Mouse (Mus musculus): ENCODE results near the gene Mob3a. TPM values are rescaled to one million over a fixed set of nuclear protein-coding genes. Genes with fewer than 3 reads are reported as not detected.

Gene Mob3a
- 54.4 and 54.7 TPM in 2 replicates for polyA plus RNA-seq (2016; fragmentation: Nextera tagmentation; extraction: Ambion mirVana)

DNA sequence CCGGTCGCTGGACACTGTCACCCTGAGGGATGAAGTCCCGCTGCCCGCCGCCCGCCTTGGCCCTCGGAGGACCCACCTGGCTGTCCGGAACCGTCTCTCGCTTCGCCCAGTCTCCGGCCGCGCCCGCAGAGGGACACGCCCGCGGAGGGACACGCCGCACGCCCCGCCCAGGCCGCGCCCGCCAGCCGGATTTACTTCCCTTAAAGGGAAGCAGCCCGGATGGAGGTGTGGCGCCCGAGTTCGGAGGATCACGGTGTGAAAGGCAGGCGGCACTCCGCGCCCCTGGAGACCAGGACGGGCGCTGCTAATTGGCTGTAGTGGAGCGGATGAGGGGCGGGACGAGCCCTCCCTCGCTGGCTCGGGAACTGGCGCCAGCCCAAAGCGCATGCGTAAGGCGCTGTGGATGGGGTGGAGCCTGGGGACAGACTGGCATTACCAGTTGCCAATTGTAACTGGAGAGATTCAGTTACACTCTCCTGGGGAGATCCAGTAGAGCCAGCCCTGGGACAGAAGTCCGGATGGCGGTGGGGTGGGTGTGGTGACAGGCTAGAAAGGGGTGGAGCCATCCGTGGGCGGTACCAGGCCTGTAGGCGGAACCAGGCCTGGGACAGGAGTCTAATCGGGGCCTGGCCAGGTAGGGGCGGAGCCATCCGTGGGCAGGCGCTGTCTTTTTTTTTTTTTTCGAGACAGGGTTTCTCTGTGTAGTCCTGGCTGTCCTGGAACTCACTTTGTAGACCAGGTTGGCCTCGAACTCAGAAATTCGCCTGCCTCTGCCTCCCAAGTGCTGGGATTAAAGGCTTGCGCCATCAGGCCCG lies at the start of gene Mob3a, which contains the start of gene Izumo4:
Gene Mob3a (minus strand): TSS at position 257 of the 815 bp plus-strand sequence.
Gene Izumo4 (plus strand): TSS at position 464 of the 815 bp plus-strand sequence.
- peak; percentile 100 for DNase-seq (ENCODE audit: low spot score)
- Histone ChIP-seq H3K27ac (replicated peaks) (peak within 1 kb of the TSS; percentile 89), H3K4me1 (peaks cover 45% of the 10 kb centered on the region), H3K27me3 (replicated peaks; ENCODE audit: low read depth, poor library complexity, severe bottlenecking) (no peaks in the 10 kb centered on the region), H3K36me3 (replicated peaks) (peaks cover 36% of the 10 kb centered on the region), H3K9me3 (no peaks in the 10 kb centered on the region), H3K4me3 (peak within 1 kb of the TSS; percentile 76)
- WGBS = under 1% methylated on average over 59 of the region's 59 CpGs

GRCm38 (mm10) chr10:80751188-80751832 lies 49.5 kb upstream of the Mob3a start:
- 14% methylated on average over 16 of the region's 16 CpGs for WGBS
- no peak for DNase-seq (ENCODE audit: low spot score)
- H3K4me3 ChIP-seq = peak overlapping the region; percentile 48

GRCm38 (mm10) chr10:80748609-80749008 lies 46.8 kb upstream of the Mob3a start:
- 9% methylated on average over 6 of the region's 6 CpGs for WGBS
- H3K4me3 ChIP-seq = no peak overlapping the region
- DNase-seq (ENCODE audit: low spot score) = peak; percentile 77
- peaks cover 26% of the 10 kb centered on the region for H3K4me1 ChIP-seq
- no peaks in the 10 kb centered on the region for H3K9me3 ChIP-seq
- H3K27me3 ChIP-seq (replicated peaks; ENCODE audit: low read depth, poor library complexity, severe bottlenecking) = no peaks in the 10 kb centered on the region
- H3K36me3 ChIP-seq (replicated peaks) = no peaks in the 10 kb centered on the region
- no peak overlapping the region for H3K27ac ChIP-seq (replicated peaks)

More at GRCm38 (mm10) chr10:80751188-80751832, 49.5 kb upstream of the Mob3a start:
- Histone ChIP-seq H3K9me3 (no peaks in the 10 kb centered on the region), H3K4me1 (peaks cover 35% of the 10 kb centered on the region), H3K36me3 (replicated peaks) (no peaks in the 10 kb centered on the region), H3K27ac (replicated peaks) (no peak overlapping the region; the same call in 1 of the 2 replicates), H3K27me3 (replicated peaks; ENCODE audit: low read depth, poor library complexity, severe bottlenecking) (no peaks in the 10 kb centered on the region)

- peaks cover 29% of the 10 kb centered on the region for H3K4me1 ChIP-seq
- no peaks in the 10 kb centered on the region for H3K36me3 ChIP-seq (replicated peaks)
- DNase-seq (ENCODE audit: low spot score) = peak; percentile 82
- no peaks in the 10 kb centered on the region for H3K9me3 ChIP-seq
- H3K27me3 ChIP-seq (replicated peaks; ENCODE audit: low read depth, poor library complexity, severe bottlenecking) = no peaks in the 10 kb centered on the region
- no peak overlapping the region for H3K27ac ChIP-seq (replicated peaks)
- 15% methylated on average over 3 of the region's 3 CpGs for WGBS
- no peak overlapping the region for H3K4me3 ChIP-seq
Measured at GRCm38 (mm10) chr10:80747410-80747809, 45.6 kb upstream of the Mob3a start.

- Histone ChIP-seq H3K27me3 (replicated peaks; ENCODE audit: low read depth, poor library complexity, severe bottlenecking) (no peaks in the 10 kb centered on the region), H3K4me3 (no peak overlapping the region), H3K4me1 (peaks cover 36% of the 10 kb centered on the region), H3K9me3 (no peaks in the 10 kb centered on the region), H3K27ac (replicated peaks) (no peak overlapping the region), H3K36me3 (replicated peaks) (peaks cover 13% of the 10 kb centered on the region; the same call in 1 of the 2 replicates)
- 40% methylated on average over 5 of the region's 5 CpGs for WGBS
- peak; percentile 19 for DNase-seq (ENCODE audit: low spot score)
Measured at GRCm38 (mm10) chr10:80744262-80744661, 42.5 kb upstream of the Mob3a start.

DNA sequence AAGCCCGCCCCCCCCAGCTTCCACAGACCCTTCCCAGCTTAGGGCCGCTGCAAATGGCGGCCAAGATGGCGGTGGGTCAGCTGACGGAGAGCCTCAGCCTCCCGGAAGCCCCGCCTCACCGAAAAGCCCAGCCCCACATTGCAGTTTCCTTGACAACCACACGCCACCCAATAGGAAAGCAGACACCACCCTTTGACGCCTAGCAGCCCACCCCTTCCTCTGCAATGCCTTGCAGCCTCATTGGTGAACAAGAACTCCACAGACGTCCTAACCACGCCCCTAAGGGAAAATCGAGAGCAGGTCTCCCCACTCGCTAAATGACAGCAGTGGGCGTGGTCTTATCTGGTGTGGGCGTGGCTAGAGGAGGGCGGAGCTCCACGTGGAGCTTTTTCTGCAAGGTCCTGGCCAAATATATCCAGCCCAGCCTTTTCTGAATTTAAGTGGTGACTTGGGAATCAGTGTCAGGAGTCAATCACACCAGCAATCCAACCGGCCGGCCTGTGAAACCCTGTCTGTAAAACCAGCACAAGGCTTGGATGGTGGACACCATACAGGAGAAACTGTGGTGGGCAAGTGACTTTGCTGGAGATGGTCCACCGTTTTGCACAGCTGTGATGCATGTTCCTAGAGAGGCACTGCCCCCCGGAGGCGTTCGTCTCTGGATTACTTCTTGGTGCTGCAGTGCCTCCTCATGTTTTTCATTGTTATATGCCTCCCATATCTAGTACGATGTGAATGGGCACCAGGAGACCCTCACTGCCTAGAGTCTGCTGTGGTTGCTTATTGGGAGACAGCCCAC lies 40.6 kb upstream of the Mob3a start, which contains the start of gene Ap3d1:
Gene Ap3d1 (minus strand): TSS at position 85 of the 799 bp plus-strand sequence.
- Histone ChIP-seq H3K4me1 (peaks cover 32% of the 10 kb centered on the region), H3K27me3 (replicated peaks; ENCODE audit: low read depth, poor library complexity, severe bottlenecking) (no peaks in the 10 kb centered on the region), H3K27ac (replicated peaks) (peak within 1 kb of the TSS; percentile 92), H3K9me3 (no peaks in the 10 kb centered on the region), H3K36me3 (replicated peaks) (peaks cover 25% of the 10 kb centered on the region), H3K4me3 (peak within 1 kb of the TSS; percentile 79)
- 2% methylated on average over 25 of the region's 25 CpGs for WGBS
- DNase-seq (ENCODE audit: low spot score) = peak; percentile 98

DNA sequence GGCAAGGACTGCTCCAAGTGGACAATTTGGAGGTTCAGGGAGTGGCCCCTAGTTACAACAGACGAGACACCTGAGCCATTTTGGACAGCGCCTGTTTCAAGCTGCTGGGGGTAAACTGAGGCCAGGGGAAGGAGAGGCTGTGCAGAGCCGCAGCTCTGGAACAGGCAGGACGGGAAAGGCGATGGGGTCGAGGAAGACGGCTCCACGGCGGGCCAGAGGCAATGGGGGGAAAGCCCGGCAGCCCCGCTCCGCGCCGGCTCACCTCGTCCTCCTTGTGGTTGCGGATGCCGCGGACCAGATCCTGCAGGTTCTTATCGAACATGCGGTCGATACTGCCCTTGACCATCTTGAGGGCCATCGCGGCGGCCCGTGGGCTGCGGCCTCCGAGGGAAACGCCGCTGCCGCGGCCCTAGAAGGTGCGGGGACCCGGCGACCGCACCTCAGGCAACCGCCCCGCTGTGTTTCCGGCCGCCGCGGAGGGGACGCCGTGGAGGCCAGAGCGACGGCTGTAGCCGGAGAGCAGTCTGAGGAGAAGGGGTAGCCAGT lies 39.9 kb upstream of the Mob3a start:
- Histone ChIP-seq H3K27me3 (replicated peaks; ENCODE audit: low read depth, poor library complexity, severe bottlenecking) (no peaks in the 10 kb centered on the region), H3K4me1 (peaks cover 32% of the 10 kb centered on the region), H3K9me3 (no peaks in the 10 kb centered on the region), H3K36me3 (replicated peaks) (peaks cover 32% of the 10 kb centered on the region), H3K4me3 (peak overlapping the region; percentile 79), H3K27ac (replicated peaks) (peak overlapping the region; percentile 92)
- no peak for DNase-seq (ENCODE audit: low spot score)
- under 1% methylated on average over 46 of the region's 46 CpGs for WGBS

DNA sequence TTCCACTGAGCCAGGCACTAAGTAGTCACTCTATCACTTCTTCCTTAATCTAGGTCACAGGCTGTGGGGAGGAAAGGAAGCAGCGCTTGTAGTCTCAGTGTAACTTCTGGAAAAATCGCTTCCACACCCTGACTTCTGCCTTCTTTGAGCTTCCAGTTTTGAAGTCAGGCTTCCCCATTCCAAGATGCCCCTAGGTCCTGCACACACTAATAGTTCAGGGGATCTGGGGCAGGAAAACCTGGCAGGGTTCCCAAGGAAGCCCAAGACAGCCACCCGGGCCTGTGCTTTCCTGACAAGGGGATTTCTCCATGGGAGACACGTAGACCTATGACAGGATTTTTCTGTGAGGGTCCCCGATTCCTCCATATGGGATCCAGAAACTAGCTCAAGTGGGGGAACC lies 39.4 kb upstream of the Mob3a start:
- Histone ChIP-seq H3K27ac (replicated peaks) (peak overlapping the region; percentile 92), H3K4me1 (peaks cover 32% of the 10 kb centered on the region), H3K4me3 (peak overlapping the region; percentile 79), H3K9me3 (no peaks in the 10 kb centered on the region), H3K27me3 (replicated peaks; ENCODE audit: low read depth, poor library complexity, severe bottlenecking) (no peaks in the 10 kb centered on the region), H3K36me3 (replicated peaks) (peaks cover 36% of the 10 kb centered on the region)
- 38% methylated on average over 5 of the region's 5 CpGs for WGBS
- no peak for DNase-seq (ENCODE audit: low spot score)

DNA sequence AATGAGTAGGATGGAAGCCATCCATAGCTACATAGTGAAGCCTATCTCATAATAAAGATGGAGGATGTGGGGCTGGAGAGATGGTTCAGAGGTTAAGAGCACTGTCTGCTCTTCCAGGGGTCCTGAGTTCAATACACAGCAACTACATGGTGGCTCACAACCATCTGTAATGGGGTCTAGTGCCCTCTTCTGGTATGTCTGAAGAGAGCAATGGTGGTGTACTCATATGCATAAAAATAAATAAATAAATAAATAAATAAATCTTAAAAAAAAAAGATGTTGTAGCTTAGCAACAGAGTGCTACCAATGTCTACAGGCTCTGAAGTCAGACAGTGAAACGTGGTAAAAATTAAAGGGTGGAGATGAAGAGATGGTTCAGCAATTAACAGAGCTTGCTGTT lies 36.9 kb upstream of the Mob3a start:
- no peak overlapping the region for H3K4me3 ChIP-seq

GRCm38 (mm10) chr10:80736731-80737130 lies 35.0 kb upstream of the Mob3a start:
- no peak for DNase-seq (ENCODE audit: low spot score)
- H3K4me1 ChIP-seq = peaks cover 19% of the 10 kb centered on the region
- H3K9me3 ChIP-seq = no peaks in the 10 kb centered on the region
- no peak overlapping the region for H3K27ac ChIP-seq (replicated peaks)
- H3K4me3 ChIP-seq = no peak overlapping the region
- peaks cover 78% of the 10 kb centered on the region for H3K36me3 ChIP-seq (replicated peaks)
- WGBS = 86% methylated on average over 5 of the region's 5 CpGs
- H3K27me3 ChIP-seq (replicated peaks; ENCODE audit: low read depth, poor library complexity, severe bottlenecking) = no peaks in the 10 kb centered on the region

More for the DNA sequence above, 36.9 kb upstream of the Mob3a start:
- Histone ChIP-seq H3K36me3 (replicated peaks) (peaks cover 59% of the 10 kb centered on the region), H3K27me3 (replicated peaks; ENCODE audit: low read depth, poor library complexity, severe bottlenecking) (no peaks in the 10 kb centered on the region), H3K9me3 (no peaks in the 10 kb centered on the region), H3K4me1 (peaks cover 25% of the 10 kb centered on the region), H3K27ac (replicated peaks) (no peak overlapping the region)
- DNase-seq (ENCODE audit: low spot score) = no peak
- 75% methylated on average over 1 of the region's 1 CpGs for WGBS

- no peak overlapping the region for H3K27ac ChIP-seq (replicated peaks)
- no peak overlapping the region for H3K4me3 ChIP-seq
- no peak for DNase-seq (ENCODE audit: low spot score)
- peaks cover 94% of the 10 kb centered on the region for H3K36me3 ChIP-seq (replicated peaks)
- H3K4me1 ChIP-seq = no peaks in the 10 kb centered on the region
- WGBS = 95% methylated on average over 6 of the region's 6 CpGs
- H3K27me3 ChIP-seq (replicated peaks; ENCODE audit: low read depth, poor library complexity, severe bottlenecking) = no peaks in the 10 kb centered on the region
- no peaks in the 10 kb centered on the region for H3K9me3 ChIP-seq
Measured at GRCm38 (mm10) chr10:80732611-80733101, 30.9 kb upstream of the Mob3a start.

All from embryonic facial prominence, embryonic 10.5 days (tissue).